In genomic region chr6:65950492-65950891, GRCm38 (mm10) we compare ENCODE assay signal across 35 mouse cellular contexts. TPM values are rescaled to one million over a fixed set of nuclear protein-coding genes. Genes with fewer than 3 reads are reported as not detected.
DNase-seq lines count a peak whose midpoint lies in the region; ATAC-seq and TF ChIP-seq lines count a peak whose summit lies in the region.
"Had no signal": no experiment of that assay in that cellular context is flagged by ENCODE, and none has a peak within 500 bp of the region (broad histone marks: within the 10 kb centered on the region; RNA-seq: fewer than 3 reads in every experiment).

No protein-coding gene starts in this region.

- no peaks in the 10 kb centered on the region for H3K36me3 ChIP-seq in midbrain, embryonic 10.5 days
- no peaks in the 10 kb centered on the region for H3K36me3 ChIP-seq in midbrain, embryonic 15.5 days (replicated peaks)
- no peaks in the 10 kb centered on the region for H3K36me3 ChIP-seq in hindbrain, postnatal 0 days (ENCODE audit: insufficient read depth, low read length)

- H3K4me1 ChIP-seq in midbrain, embryonic 10.5 days: peaks cover 4% of the 10 kb centered on the region; the same call in 1 of the 2 replicates
- H3K4me1 ChIP-seq in midbrain, embryonic 15.5 days: no peaks in the 10 kb centered on the region
- no peaks in the 10 kb centered on the region for H3K4me1 ChIP-seq in hindbrain, postnatal 0 days (ENCODE audit: insufficient read depth, low read length)

- no peak overlapping the region for H3K4me3 ChIP-seq in midbrain, embryonic 10.5 days
- no peak overlapping the region for H3K4me3 ChIP-seq in midbrain, embryonic 15.5 days
- no peak overlapping the region for H3K4me3 ChIP-seq in hindbrain, postnatal 0 days (ENCODE audit: low read length)

- H3K27ac ChIP-seq in midbrain, embryonic 10.5 days (replicated peaks): 0 out of 2 replicates have a peak overlapping the region, but pooled peaks have one; percentile 42
- no peak overlapping the region for H3K27ac ChIP-seq in midbrain, embryonic 15.5 days
- H3K27ac ChIP-seq in hindbrain, postnatal 0 days: no peak overlapping the region
- H3K27ac ChIP-seq: kidney, postnatal 0 days; liver, embryonic 14.5 days; stomach, postnatal 0 days had no signal

- no peaks in the 10 kb centered on the region for H3K27me3 ChIP-seq in midbrain, embryonic 10.5 days (ENCODE audit: low read depth, poor library complexity, severe bottlenecking)
- H3K27me3 ChIP-seq in midbrain, embryonic 15.5 days (replicated peaks): no peaks in the 10 kb centered on the region
- H3K27me3 ChIP-seq in hindbrain, postnatal 0 days (ENCODE audit: insufficient read depth, low read length): no peaks in the 10 kb centered on the region

- no peak overlapping the region for H3K4me2 ChIP-seq in midbrain, embryonic 15.5 days
- no peak overlapping the region for H3K4me2 ChIP-seq in hindbrain, postnatal 0 days (ENCODE audit: low read depth, low read length)
- H3K4me2 ChIP-seq: lung, embryonic 14.5 days had no signal

- TF ChIP-seq CTCF in hindbrain, postnatal 0 days (IDR thresholded peaks at IDR 0.05; ENCODE audit: low read depth): no peak

- intact Hi-C loops in heart, postnatal 14 days (cut with DNase I): no loop called here

- no peak for ATAC-seq in midbrain, embryonic 15.5 days (replicated peaks)
- ATAC-seq in hindbrain, postnatal 0 days: peak; percentile 32; the same call in 1 of the 2 replicates
- no peak for ATAC-seq in granulocyte monocyte progenitor cell, adult 5-6 weeks (replicated peaks; ENCODE audit: poor library complexity, severe bottlenecking)
- ATAC-seq: CD4-positive, CD25-positive, alpha-beta regulatory T cell, adult 4 months; forebrain, embryonic 14.5 days; intestine, embryonic 16.5 days; midbrain, embryonic 16.5 days had no signal

- WGBS in midbrain, embryonic 10.5 days: 75% methylated on average over 6 of the region's 6 CpGs
- 68% methylated on average over 6 of the region's 6 CpGs for WGBS in midbrain, embryonic 15.5 days
- WGBS in hindbrain, postnatal 0 days: 57% methylated on average over 6 of the region's 6 CpGs

- peak; percentile 61 for DNase-seq in heart, adult 11 months
- DNase-seq in heart, postnatal 14 days: no peak
- peak; percentile 10 to 15 for DNase-seq in layer of hippocampus, adult 8-10 months (ENCODE audit: low spot score in 2 of 2)
- no peak for DNase-seq in layer of hippocampus, postnatal 10 days (ENCODE audit: low spot score in 2 of 2)
- DNase-seq in midbrain, embryonic 10.5 days (ENCODE audit: low spot score): no peak
- peak; percentile 4 for DNase-seq in hindbrain, postnatal 0 days (ENCODE audit: low spot score)
- DNase-seq: adrenal gland, postnatal 14 days; cerebellum, postnatal 25 days; kidney, adult 8-10 months; kidney, postnatal 4 days; liver; lung, embryonic 14.5 days; lung, postnatal 14 days; thymus, adult 2 months; thymus, postnatal 4 days had no signal

- H3K9ac ChIP-seq in midbrain, embryonic 15.5 days: no peak overlapping the region
- no peak overlapping the region for H3K9ac ChIP-seq in hindbrain, postnatal 0 days (replicated peaks; ENCODE audit: low read length)
- H3K9ac ChIP-seq: liver, embryonic 14.5 days; lung, embryonic 14.5 days had no signal

- H3K9me3 ChIP-seq in midbrain, embryonic 10.5 days (replicated peaks): peaks cover 3% of the 10 kb centered on the region; the same call in 1 of the 2 replicates
- no peaks in the 10 kb centered on the region for H3K9me3 ChIP-seq in midbrain, embryonic 15.5 days
- H3K9me3 ChIP-seq in hindbrain, postnatal 0 days (ENCODE audit: low read length): no peaks in the 10 kb centered on the region

RNA-seq across cellular contexts. Expression of gene 4930544G11Rik, which starts 1.9 kb away (rescaled TPM):
- total RNA-seq in heart, postnatal 14 days (2021): not detected
- not detected for total RNA-seq in layer of hippocampus, adult 8-10 months (2022)
- total RNA-seq in layer of hippocampus, postnatal 10 days (2021): not detected
- not detected in 2 replicates for polyA plus RNA-seq in midbrain, embryonic 10.5 days (2016; fragmentation: Nextera tagmentation; extraction: Ambion mirVana)
- not detected in 2 replicates for polyA plus RNA-seq in midbrain, embryonic 15.5 days (2015; fragmentation: Nextera tagmentation; extraction: Ambion mirVana)
- total RNA-seq in hindbrain, postnatal 0 days (2014; rRNA removed): not detected in 2 replicates
- polyA plus RNA-seq in hindbrain, postnatal 0 days (2015; fragmentation: Nextera tagmentation; extraction: Ambion mirVana): not detected in 2 replicates
- total RNA-seq in granulocyte monocyte progenitor cell, adult 5-6 weeks (2014; fragmentation: Nextera tagmentation): not detected in 2 replicates
- total RNA-seq in granulocyte monocyte progenitor cell, adult 5-6 weeks (2017): not detected in 2 replicates
- total RNA-seq: adrenal gland, postnatal 14 days; gastrocnemius, adult 8-10 months; gastrocnemius, postnatal 4 days; heart, postnatal 25 days; left cerebral cortex, adult 8-10 months; neutrophil, adult 5-6 weeks had no signal
- polyA plus RNA-seq: CD4-positive, CD25-positive, alpha-beta regulatory T cell, adult 4 months; cerebellum, adult 2 months; embryonic facial prominence, embryonic 11.5 days; forebrain, embryonic 14.5 days; heart, embryonic 14.5 days; intestine, embryonic 16.5 days; kidney, postnatal 0 days; limb, embryonic 11.5 days; liver, embryonic 14.5 days; lung, embryonic 14.5 days; midbrain, embryonic 16.5 days; neural tube, embryonic 11.5 days; spleen, adult 2 months; stomach, postnatal 0 days; thymus, adult 2 months had no signal

Comparison
In these comparisons a context has a peak if more than half of its experiments do, and no peak if none do; other contexts are left out.
1. DNase-seq: peak in heart, adult 11 months (single experiment), layer of hippocampus, adult 8-10 months (2 of 2) and hindbrain, postnatal 0 days (single experiment); none in heart, postnatal 14 days (0 of 2), layer of hippocampus, postnatal 10 days (0 of 2) and midbrain, embryonic 10.5 days (single experiment).